Mouse (Mus musculus) frontal cortex, adult (tissue): ENCODE data around the gene Gm37419.

Experiments used
- ATAC-seq: cut with Nextera tagmentation; 2 replicates; pipeline ENCODE4 v1.9.2; 2017; ENCODE audit warnings: mild to moderate bottlenecking, moderate library complexity, mixed read lengths; ENCODE audit not compliant: low TSS enrichment

The Gm37419 gene

DNA sequence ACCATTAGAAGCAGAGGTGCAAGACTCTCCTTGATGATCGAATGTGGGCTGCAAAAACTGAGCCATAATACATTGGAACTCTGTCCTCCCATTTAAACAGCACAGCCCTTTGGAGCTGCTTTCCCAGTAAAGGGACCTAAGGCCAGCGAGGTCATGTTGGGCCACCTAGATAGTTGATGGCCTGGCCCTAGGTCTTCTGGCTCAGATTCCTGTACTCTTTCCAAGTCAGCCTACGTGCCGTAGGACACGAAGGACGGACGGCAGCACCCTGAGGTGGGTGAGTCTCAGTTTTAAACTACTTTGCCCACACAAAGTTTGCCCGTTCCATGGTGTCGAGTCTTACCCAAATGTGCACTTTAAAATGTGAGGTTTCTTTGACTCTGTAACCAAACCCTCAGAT lies 8.8 kb upstream of the Gm37419 start:
- no peak for ATAC-seq

DNA sequence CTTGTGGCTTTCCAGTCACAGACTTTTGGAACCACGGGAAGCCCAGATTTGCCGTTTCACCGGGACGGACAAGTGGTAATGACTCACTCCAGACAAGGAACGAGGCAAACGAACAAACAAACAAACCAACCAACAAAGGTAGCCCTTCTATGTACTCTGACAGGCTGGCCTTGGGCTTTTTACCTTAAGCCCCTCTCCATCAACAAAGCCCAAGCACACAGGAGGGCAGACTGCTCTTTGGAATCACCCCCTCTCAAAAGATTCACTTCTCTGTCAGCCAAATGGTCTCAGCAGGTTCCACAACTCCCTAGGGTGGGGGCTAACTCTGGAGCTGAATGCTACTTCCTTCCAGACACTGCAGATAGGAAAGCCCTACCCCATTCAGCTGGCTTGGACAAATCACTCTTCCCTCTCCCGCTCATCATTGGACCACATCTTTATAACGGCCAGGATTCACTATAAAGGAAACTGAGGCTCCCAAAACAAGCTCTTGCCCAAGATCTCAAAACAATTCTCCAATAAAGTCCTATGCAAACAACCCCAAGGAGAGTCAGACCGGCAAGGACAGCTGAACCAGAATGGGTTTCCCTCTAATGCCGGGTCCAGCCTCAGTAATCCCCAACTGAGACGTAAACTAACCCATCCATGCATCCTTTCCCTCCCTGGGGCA lies 7.9 kb upstream of the Gm37419 start:
- no peak for ATAC-seq

DNA sequence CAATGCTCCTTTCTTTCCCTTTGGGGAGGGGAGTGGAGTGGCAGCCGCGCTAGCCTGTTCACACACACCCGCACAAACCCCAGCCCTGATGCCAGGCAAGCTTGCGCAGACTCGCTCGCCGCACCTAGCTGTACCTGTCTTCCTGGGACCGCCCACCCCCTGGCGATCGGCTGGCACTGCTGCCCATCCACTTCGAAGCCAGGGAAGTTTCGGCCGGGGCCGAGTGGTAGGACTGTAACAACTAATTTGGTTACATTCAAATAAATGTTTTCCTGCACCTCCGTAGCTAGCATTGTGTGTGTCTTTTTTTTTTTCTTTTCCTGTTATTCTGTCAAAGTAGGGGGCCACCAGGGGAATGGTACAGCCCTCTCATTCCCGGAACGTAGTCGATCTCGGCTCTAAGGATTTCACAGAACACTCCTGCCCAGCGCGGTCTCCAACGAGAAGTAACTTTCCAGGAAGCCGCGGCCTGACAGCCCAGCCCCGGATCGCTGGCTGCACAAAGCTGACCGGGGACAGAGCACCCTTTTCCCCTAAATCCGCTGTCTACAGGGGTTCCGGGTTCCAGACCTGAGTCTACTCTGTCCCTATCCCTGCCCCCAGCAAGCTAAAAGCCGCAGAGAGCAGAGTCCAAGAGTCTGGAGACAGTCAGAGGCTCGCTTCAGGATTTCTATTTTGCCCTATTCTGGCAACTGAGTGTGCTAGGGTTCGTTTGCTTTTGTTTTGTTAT lies 7.1 kb upstream of the Gm37419 start:
- no peak for ATAC-seq

DNA sequence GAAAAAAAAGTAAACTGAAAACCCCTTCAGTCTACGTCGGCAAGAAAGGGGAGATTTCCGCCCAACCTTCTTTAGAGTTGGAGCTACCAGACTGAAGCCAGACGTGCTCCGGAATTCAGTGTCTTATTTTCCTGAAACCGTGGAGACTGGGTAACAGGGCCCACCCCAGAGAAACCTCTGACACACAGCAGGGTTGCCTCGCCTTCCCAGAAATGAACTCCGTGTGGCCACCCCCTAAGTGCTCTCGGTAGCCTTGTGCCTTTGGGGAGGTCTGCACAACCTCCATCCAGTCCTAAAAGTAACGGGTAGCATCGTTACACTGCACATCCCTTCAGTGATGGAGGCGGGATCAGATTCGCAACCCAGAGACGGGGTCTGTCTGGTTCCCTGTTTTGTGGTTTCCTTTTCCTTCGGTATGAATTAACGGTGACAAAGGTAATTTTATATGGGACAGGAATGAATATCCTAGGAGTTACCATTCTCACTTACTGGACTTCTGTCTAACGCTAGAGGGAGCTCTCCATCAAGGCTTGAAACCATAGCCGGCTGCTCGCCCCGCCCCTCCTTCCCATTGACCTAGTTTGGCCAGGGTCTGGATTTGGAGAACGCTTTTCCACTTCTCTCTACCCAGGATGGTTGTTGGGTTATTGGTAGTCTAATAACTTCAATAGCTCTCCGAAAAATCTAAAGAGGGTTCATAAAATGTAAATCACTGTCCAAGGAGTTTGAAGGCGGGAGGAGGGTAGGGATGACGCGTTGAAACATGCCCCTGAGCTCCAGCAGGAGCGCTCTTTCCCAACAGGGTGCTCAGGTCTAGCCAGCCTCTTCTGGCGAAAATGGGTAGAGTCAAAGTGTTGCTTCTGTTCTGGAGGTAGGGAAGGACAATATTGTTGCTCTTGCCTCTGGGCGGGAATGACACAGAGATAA lies 6.1 kb upstream of the Gm37419 start:
- ATAC-seq = peak; percentile 74

DNA sequence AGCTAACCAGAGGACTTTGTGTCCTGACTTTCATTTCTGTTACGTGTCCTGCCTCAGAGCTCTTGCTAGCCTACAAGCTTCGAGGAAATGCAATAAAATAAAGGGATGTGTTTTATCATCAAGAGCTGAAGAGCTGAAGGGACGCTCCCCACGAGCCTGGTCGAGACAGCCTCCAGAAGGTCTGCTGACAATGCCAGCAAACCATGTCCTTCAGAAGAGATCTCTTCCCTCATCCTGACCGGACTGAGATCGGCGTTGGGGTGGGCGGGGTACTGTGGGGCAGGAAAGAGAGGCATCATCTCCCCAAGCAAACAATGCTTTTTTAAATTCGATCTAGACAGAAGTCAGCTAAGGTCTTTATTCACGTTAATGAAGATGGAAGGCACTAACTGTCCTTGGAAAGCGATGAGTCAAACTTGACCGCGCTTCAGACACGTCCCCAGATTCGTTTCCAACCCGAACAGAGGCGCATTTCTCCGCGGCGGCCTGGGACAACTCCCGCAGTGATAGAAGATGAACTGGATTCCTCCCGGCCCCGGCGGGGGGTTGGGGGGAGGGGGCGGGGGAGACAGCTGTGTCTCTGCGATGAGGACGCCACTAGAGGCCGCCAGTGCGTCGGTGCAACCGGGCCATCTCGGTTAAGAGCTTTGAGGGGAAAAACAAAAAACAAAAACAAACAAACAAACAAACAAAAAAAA lies 5.2 kb upstream of the Gm37419 start:
- no peak for ATAC-seq

DNA sequence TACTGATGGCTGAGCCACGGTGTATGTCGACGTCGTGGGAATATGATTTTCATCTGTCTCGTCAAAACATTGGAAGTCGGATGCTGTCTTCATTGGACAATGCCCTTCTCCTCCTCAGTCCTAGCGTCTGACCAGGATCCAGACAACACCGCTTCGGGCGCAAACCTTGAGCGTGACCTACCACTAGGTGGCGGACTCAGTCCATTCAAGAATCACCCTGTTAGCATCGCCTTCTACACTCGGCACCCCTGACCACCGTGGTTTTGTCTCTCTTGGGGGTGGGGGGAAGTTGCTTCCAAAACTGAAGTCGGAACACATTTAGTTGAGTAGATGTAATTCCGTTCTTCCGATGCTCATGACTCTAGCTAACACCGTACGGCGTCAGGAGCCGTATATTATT lies 4.1 kb upstream of the Gm37419 start:
- ATAC-seq = peak; percentile 32; the same call in 1 of the 2 replicates

DNA sequence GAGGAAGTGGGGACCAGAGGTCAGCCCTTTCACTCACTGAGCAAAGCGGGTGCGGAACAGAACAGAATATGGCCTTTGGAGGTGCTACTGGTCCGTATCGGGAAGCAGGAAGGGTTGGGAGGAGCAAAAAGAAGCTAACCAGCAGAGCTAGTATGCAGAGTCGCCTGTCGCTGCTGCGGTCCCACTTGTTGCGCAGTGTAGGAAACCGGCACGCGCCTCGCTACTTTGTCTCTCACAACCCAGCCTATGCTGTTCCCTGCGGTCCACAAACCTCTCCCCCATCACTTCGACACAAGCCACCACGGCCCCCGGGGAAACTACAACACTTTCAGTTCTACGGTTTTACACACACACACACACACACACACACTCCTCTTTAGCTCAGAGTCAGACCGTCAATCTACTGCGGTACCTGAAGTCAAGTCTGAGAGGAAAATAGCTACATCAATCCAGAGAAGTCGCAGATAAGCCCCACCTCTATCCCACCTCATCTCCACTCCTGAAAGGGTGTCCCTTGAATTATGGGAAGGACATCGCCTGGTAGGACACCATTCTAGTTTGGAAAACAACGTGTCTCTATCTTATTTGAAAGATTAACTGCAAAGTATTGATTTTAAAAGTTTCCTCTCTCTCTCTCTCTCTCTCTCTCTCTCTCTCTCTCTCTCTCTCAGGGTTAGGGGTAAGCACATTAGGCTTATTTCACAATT lies 3.4 kb upstream of the Gm37419 start:
- ATAC-seq = no peak

DNA sequence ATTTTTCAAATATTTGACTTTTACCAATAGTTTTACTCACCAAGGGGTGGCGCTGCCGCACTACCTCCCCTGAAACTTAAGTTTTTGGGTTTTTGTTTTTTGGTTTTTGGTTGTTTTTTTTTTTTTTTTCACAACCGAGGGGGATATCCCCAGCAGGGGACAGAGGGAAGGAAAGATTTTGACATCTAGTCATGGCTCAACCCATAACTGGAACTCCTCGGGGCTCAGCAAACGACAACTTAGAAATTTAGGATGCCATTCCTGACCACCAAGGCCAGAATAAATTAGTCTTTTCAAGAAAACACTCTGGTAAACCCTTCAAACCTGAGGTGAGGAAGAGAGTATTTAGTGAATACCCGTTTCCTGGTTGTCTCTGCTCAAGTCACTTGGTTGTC lies 2.8 kb upstream of the Gm37419 start:
- no peak for ATAC-seq

DNA sequence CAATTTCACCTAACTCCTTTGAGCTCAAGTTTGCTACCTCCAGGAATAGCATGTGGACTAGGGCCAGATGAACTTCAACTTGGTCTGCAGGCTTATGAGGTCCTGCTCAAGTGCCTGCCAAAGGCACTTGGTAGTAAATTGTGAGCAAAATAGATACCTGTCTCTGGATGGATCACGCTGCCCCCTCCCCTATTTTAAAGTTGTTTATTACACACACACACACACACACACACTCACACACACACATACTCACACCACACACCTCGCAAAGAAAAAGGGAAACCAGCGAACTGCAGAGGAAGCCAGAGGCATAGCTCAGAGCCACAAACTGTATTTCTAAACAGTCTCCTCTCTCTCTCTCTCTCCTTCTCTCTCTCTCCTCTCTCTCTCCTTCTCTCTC lies 2.1 kb upstream of the Gm37419 start:
- ATAC-seq = no peak

DNA sequence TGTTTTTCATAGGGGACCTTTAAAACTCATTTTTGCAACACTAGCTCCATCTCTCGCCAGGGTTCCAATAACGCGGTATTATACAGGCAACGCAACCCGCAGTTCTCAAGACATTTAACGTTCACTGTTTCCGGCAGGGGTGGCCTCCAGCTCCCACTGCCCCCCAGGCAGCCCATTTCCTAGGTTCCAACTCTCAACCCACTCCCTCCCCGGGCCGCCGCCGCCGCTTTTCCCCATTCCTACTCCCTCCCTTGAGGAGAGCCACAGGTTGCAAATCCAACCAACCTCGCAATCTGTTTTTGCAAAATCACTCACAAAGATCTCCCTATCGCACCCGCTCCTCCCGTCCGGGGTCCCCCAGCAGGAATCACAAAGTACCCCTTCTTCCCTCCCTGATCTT lies 1.4 kb upstream of the Gm37419 start:
- no peak for ATAC-seq

DNA sequence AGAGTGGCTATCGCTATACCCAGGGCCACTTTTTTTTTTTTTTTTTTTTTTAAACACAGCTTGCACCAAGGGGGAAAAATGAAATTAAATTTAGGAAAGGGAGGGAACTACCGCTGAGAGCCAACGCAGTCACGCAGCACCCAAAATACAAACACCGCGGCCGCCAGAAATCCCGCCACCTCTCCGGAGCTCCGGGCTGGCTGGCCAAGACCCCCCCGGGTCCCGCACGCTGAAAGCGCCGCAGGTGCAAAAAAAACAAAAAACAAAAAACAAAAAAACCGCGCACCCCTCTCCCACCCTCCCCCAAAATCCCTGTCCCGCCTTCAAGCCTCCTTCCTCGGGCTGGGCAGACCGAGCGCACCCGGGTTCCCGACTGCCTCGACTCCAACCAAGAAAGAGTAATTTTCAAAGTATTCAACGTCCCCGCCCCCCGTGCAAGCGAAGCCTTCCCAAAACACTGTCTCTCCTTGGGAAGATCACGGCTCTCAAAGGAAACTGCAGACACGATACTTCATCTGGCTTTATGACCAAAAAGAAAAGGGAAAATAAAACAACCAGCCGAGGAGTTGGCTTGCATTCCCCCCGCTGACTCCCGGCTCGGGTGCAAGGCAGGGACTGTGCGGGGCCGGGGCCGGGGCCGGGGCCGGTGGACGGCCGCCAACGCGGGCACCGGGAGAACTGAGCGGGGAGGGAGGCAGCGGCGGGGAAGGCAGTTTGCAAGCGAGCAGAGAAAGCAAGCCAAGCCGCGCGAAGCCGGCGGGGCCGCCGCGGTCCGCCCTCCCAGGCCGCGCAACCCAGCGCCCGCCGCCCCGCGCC lies 733 bp upstream of the Gm37419 start:
- no peak for ATAC-seq

DNA sequence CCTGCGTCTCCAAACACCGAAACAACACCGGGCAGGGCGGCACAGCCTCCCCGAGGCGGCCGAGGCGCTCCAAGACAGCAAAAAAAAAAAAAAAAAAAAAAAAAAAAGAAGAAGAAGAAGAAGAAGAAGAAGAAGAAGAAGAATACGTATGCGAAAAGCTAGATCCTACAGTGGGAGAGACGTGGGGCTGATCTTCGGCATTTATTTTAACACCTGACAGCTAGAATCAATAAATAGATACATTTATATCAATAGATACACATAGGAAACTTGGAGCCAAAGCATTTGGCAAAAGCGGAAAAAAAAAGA lies 171 bp upstream of the Gm37419 start:
- ATAC-seq = no peak

DNA sequence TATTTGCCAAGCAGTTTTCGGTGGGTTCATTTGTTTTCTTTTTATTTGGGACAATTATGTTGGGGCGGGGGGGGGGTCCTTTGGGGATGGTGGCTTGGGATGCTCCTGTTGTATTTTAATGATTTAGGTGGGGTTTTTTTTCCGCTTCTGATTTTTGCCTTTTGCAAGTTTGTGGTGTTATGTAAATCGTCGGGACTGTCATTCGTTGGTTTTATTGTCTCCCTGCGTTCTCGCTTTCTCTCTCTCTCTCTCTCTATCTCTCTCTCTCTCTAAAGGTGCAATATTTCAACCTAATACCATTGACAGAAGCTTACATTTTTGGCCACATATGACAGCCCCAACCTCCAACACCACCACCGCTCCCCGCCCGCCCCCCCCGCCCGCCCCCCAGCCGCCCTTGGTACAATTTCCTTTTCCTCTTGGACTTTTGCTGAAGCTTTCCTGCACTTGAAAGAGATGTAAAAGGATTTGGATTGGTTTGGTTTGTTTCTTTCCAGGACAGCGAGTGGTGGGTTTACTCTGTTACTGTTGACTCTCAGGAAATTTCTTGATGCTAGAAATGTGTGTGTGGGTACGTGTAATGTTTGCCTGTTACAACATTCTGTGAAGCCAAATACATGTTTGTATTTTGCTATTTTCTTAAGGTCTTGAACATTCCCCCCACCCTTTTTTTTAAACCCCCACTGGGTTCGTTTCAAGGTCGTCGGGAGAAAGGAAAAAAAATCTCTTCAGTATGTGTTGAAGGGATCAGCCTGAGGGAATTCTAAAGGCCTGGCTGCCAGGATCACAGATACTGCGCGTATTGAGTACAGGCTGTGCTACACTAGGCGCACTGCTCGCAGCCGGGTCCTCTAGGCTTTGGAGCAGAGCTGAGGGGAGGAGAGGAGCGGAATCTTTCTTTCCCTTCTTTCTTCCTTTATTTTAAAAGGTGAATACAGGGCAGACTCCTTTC lies 1.2 kb downstream of the Gm37419 start:
- peak; percentile 54; the same call in 1 of the 2 replicates for ATAC-seq

DNA sequence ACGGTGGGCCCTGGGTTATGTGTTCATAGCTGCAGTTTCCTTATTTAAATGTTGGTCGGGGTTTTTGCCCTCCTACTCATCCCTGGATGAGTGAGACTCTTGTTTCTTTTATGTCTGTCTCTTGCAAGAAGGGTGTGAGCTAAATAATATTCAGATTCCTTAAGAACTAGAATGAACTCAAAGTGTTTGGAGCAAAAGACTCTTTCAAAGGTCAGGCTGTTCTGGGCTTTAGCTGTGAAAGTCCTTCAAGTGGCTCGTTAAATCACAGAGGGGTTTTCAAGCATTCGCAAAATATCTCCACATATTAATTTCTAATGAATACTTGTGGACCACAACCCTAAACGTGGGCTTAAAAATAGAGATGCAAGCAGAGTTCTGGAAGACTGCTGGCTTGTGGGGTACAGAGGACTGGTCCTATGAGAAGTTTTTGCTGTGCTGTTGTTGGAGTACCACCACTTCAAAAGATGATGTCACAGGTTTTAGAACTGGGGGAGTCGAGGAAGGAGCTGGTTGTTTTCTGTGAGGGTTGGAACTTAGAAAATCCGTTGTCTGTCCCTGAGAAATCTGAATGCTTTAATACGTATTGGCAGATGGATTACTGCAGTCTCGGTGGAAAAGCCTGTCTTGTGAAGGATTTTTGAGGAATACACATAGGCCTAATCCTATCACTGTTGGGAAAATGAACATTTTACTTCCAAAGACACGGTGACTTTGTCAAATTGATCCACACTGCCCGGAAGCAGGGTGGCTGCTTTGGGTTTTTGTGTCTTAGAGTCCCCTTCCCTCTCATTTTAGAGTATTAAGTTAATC lies 2.1 kb downstream of the Gm37419 start:
- no peak for ATAC-seq

DNA sequence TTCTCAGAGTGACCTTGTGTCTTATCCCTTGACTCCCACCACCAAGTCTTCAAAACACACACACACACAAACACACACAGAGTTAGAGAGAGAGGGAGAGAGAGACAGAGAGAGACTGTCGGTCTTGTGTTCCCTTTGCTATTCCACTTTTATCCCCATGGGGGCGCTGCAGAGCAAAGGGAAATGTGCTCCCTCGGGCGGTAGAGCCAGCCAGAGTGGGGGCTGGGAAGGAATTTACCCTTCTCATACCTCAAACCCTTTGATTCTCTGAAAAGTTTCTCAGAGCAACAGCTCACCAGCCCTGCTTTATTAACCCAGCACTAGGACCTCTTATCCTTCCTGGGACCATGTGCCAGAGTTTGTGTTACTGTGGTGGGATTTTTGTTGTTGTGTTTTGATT lies 2.9 kb downstream of the Gm37419 start:
- ATAC-seq = 0 out of 2 replicates have a peak, but pooled peaks have one; percentile 34

DNA sequence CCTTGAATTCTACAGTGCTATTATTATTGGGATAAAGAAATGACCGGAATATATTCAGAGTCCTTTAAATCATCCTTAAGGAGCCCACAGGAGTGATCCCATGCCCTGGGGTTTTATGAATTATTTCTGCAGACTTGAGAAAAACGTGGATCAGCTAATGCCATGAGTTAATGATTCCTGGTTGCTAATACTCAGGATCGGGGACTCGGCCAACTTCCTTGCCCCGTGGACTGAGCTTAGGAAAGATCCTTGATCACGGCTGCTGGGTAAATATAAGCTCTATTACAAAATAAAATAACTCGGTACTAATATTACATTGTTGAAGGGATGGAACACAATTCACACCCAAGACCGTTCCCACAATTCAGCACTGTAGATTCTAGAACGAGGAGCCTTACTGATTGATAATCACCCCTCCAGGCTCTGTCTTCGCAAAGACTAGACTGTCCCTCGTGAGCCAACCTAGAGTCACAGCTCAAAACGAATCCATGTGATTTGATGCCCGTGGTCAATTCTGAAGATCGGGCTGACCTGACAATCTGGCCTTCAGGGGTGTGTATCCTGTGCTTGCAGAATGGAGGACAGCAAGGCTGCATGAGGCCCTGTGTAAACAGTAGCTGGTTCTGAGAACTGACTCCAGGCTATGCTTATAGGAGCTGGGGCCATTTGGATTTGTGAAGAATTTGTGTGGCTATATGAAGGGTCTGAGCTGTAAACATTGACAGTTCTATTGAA lies 3.7 kb downstream of the Gm37419 start:
- ATAC-seq = no peak

DNA sequence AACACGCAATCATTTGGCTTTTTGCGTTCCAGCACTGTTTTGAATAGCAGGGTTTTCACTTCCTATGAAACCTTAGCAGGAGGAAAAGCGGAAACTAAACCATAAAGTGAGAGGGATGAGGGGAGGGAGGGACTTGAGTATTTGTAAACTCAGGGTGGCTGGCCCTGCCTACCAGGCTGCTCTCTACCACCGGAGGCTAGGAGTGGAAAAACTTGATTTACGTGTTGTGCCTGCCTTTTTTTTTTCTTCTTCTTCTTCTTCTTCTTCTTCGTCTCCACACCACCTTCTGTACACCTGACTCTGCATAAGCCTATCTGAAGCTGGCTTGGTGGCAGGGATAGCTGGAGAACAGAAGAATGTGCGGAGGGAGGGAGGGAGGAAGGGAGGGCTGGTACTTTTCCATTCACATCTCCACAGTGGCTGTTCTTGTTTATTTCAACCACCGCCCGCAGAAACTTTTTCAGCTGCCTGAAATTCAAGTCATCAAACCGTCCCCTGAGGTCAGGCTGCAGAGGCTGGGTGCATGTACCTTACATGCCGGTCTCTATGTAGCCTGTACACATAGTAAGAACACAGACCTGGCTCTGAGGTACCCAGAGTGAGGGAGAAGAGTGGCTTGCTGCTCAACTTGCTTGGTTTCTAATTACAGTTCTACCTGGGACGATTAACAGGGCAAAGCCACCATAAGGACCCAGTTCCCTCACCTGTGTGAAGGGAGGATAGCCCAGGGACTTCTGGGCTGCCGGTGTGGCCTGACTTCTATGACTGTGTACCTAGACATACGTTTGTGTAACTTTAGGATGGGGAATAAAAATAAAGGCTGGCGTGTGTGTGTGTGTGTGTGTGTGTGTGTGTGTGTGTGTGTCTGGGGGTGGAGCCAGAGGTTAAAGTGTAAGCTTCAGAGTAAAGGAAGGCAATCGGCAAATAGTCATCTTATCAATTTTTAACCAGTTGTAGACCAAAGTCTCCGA lies 5.4 kb downstream of the Gm37419 start:
- no peak for ATAC-seq
